Comparison of ENCODE assay signal across 8 mouse cellular contexts in genomic region chr1:66700693-66701575, GRCm38 (mm10). TPM values are rescaled to one million over a fixed set of nuclear protein-coding genes. Genes with fewer than 3 reads are reported as not detected.
DNase-seq lines count a peak whose midpoint lies in the region; ATAC-seq and TF ChIP-seq lines count a peak whose summit lies in the region.

Rpe (plus strand) TSS chr1:66700831.

- H3K27me3 ChIP-seq in embryonic facial prominence, embryonic 13.5 days = no peaks in the 10 kb centered on the region
- no peaks in the 10 kb centered on the region for H3K27me3 ChIP-seq in heart, adult 2 months (ENCODE audit: control insufficient read depth, insufficient read depth, low read length)
- no peaks in the 10 kb centered on the region for H3K27me3 ChIP-seq in limb, embryonic 13.5 days
- H3K27me3 ChIP-seq in midbrain, embryonic 16.5 days (ENCODE audit: control insufficient read depth, insufficient read depth, low read depth, low read length) = no peaks in the 10 kb centered on the region

- TF ChIP-seq POLR2A in heart, adult 2 months (IDR thresholded peaks at IDR 0.05; ENCODE audit: insufficient read depth, low read depth, low read length) = peak; percentile 83

- peak within 1 kb of the TSS; percentile 81 for H3K4me3 ChIP-seq in embryonic facial prominence, embryonic 13.5 days
- peak within 1 kb of the TSS; percentile 92 for H3K4me3 ChIP-seq in heart, adult 2 months
- H3K4me3 ChIP-seq in limb, embryonic 13.5 days = peak within 1 kb of the TSS; percentile 89
- H3K4me3 ChIP-seq in midbrain, embryonic 16.5 days (ENCODE audit: low read depth, low read length) = peak within 1 kb of the TSS; percentile 73

- H3K9me3 ChIP-seq in embryonic facial prominence, embryonic 13.5 days = no peaks in the 10 kb centered on the region
- H3K9me3 ChIP-seq in limb, embryonic 13.5 days = no peaks in the 10 kb centered on the region
- no peaks in the 10 kb centered on the region for H3K9me3 ChIP-seq in midbrain, embryonic 16.5 days (replicated peaks; ENCODE audit: control insufficient read depth, low read length, poor library complexity, severe bottlenecking)

- H3K9ac ChIP-seq in embryonic facial prominence, embryonic 13.5 days = peak within 1 kb of the TSS; percentile 81
- peak within 1 kb of the TSS; percentile 90 for H3K9ac ChIP-seq in heart, adult 2 months (ENCODE audit: low read depth, low read length)
- peak within 1 kb of the TSS; percentile 88 for H3K9ac ChIP-seq in limb, embryonic 13.5 days
- peak within 1 kb of the TSS; percentile 84 for H3K9ac ChIP-seq in midbrain, embryonic 16.5 days (ENCODE audit: low read depth, low read length)

- TF ChIP-seq EP300 in heart, adult 2 months (IDR thresholded peaks at IDR 0.05; ENCODE audit: insufficient read depth, low read depth, low read length) = no peak

- H3K4me2 ChIP-seq in embryonic facial prominence, embryonic 13.5 days = peak within 1 kb of the TSS; percentile 62
- H3K4me2 ChIP-seq in limb, embryonic 13.5 days (replicated peaks) = peak within 1 kb of the TSS; percentile 68
- peak within 1 kb of the TSS; percentile 71 for H3K4me2 ChIP-seq in midbrain, embryonic 16.5 days (ENCODE audit: low read length)

- peaks cover 6% of the 10 kb centered on the region for H3K4me1 ChIP-seq in embryonic facial prominence, embryonic 13.5 days
- peaks cover 2% of the 10 kb centered on the region; the same call in 1 of the 2 replicates for H3K4me1 ChIP-seq in heart, adult 2 months (ENCODE audit: control insufficient read depth, insufficient read depth, low read length)
- peaks cover 23% of the 10 kb centered on the region for H3K4me1 ChIP-seq in limb, embryonic 13.5 days
- H3K4me1 ChIP-seq in midbrain, embryonic 16.5 days (ENCODE audit: control insufficient read depth, insufficient read depth, low read length) = peaks cover 19% of the 10 kb centered on the region

- H3K79me2 ChIP-seq in heart, adult 2 months (replicated peaks; ENCODE audit: control insufficient read depth, insufficient read depth, low read length) = no peaks in the 10 kb centered on the region; the same call in 1 of the 2 replicates

- peak; percentile 96 for DNase-seq in 3134 (ENCODE audit: extremely low read depth, insufficient read length, low spot score)
- DNase-seq in adrenal gland, postnatal 36 days = peak; percentile 96 to 98
- peak; percentile 92 to 95 for DNase-seq in heart, adult 2 months
- DNase-seq in kidney, adult 8-10 months = peak; percentile 91 to 92
- DNase-seq in spleen, postnatal 10 days (ENCODE audit: low spot score in 2 of 2) = peak; percentile 85 to 95

- no peak for TF ChIP-seq CTCF in heart, adult 2 months (IDR thresholded peaks at IDR 0.05)

- H3K27ac ChIP-seq in embryonic facial prominence, embryonic 13.5 days = peak within 1 kb of the TSS; percentile 82
- peak within 1 kb of the TSS; percentile 59 for H3K27ac ChIP-seq in heart, adult 2 months
- peak within 1 kb of the TSS; percentile 67; the same call in 1 of the 2 replicates for H3K27ac ChIP-seq in limb, embryonic 13.5 days
- peak within 1 kb of the TSS; percentile 80 for H3K27ac ChIP-seq in midbrain, embryonic 16.5 days (ENCODE audit: low read length)

- under 1% methylated on average over 73 of the region's 73 CpGs for WGBS in embryonic facial prominence, embryonic 13.5 days
- WGBS in heart, adult 2 months = under 1% methylated on average over 73 of the region's 73 CpGs
- under 1% methylated on average over 73 of the region's 73 CpGs for WGBS in limb, embryonic 13.5 days
- under 1% methylated on average over 73 of the region's 73 CpGs for WGBS in midbrain, embryonic 16.5 days

- ATAC-seq in embryonic facial prominence, embryonic 13.5 days (ENCODE audit: insufficient number of reproducible peaks, insufficient read depth, low FRiP score, low TSS enrichment, low read depth) = peak; percentile 99
- peak; percentile 100 for ATAC-seq in limb, embryonic 13.5 days (ENCODE audit: low FRiP score, low read depth)
- ATAC-seq in midbrain, embryonic 16.5 days = peak; percentile 100

- H3K36me3 ChIP-seq in embryonic facial prominence, embryonic 13.5 days = no peaks in the 10 kb centered on the region
- H3K36me3 ChIP-seq in heart, adult 2 months (ENCODE audit: control insufficient read depth, insufficient read depth, low read length) = peaks cover 3% of the 10 kb centered on the region
- no peaks in the 10 kb centered on the region for H3K36me3 ChIP-seq in limb, embryonic 13.5 days
- H3K36me3 ChIP-seq in midbrain, embryonic 16.5 days (ENCODE audit: control insufficient read depth, insufficient read depth, low read length) = no peaks in the 10 kb centered on the region

- intact Hi-C loops in heart, adult 2 months (cut with DNase I) = loop anchor here (2.0 to 10.0 kb wide), 2 partner anchors 116 to 334 kb away; partner anchors contain the start of genes Kansl1l and Lancl1

RNA-seq across cellular contexts. Expression of gene Rpe, which starts in this region (rescaled TPM):
- total RNA-seq in adrenal gland, postnatal 36 days (2021) = 10 to 100 TPM; 66.5 to 82.7 TPM
- polyA plus RNA-seq in embryonic facial prominence, embryonic 13.5 days (2015; fragmentation: Nextera tagmentation; extraction: Ambion mirVana) = 44.2 TPM in 2 replicates
- 10 to 100 TPM; 11.7 to 12.5 TPM for total RNA-seq in heart, adult 2 months (2021)
- 5.7 and 10.7 TPM in 2 replicates for polyA plus RNA-seq in heart, adult 2 months (2012; rRNA removed)
- polyA plus RNA-seq in limb, embryonic 13.5 days (2015; fragmentation: Nextera tagmentation; extraction: Ambion mirVana) = 43.3 and 48.2 TPM in 2 replicates
- 30.2 and 33.7 TPM in 2 replicates for polyA plus RNA-seq in midbrain, embryonic 16.5 days (2015; fragmentation: Nextera tagmentation; extraction: Ambion mirVana)

Comparison
In these comparisons a context has a peak if more than half of its experiments do, and no peak if none do; other contexts are left out.
1. Peak in every context shown above with its lines: DNase-seq, ATAC-seq, H3K4me3 ChIP-seq and H3K27ac ChIP-seq.
2. RNA of gene Rpe (total RNA-seq): 66.5 to 82.7 TPM in adrenal gland, postnatal 36 days; 11.7 to 12.5 TPM in heart, adult 2 months; every median in the first group is over 4 times any median in the second.